Mouse (Mus musculus) liver, embryonic 14.5 days (tissue): ENCODE data around the gene Chek1. TPM values are rescaled to one million over a fixed set of nuclear protein-coding genes. Genes with fewer than 3 reads are reported as not detected.

Experiments
- ATAC-seq: fragments of 200-750 bp; cut with Nextera tagmentation; 2 replicates; pipeline ENCODE4 v1.8.0; 2017; ENCODE audit warnings: moderate number of reproducible peaks, mild to moderate bottlenecking, moderate library complexity; ENCODE audit not compliant: insufficient read depth
- DNase-seq, 3 experiments: peaks; one replicate each; pipeline ENCODE4 v3.0.0-alpha.2; 2012 to 2013; ENCODE audit warnings: low read depth in 3 of 3, low spot score in 3 of 3
- H3K27ac ChIP-seq: fragments of 300-500 bp; sonication (generic); 2 replicates; pipeline ENCODE4 v1.5.1; 2014; ENCODE audit warnings: moderate library complexity, mild to moderate bottlenecking, control low read depth, inconsistent platforms
- H3K27me3 ChIP-seq: fragments of 300-500 bp; sonication (generic); 2 replicates; pipeline ENCODE4 v1.6.1; 2014; ENCODE audit warnings: mild to moderate bottlenecking, low read length, moderate library complexity; ENCODE audit not compliant: control insufficient read depth, insufficient read depth
- H3K36me3 ChIP-seq: fragments of 300-500 bp; sonication (generic); replicated peaks from 2 replicates; pipeline ENCODE4 v1.6.1; 2014; ENCODE audit warnings: low read depth; ENCODE audit not compliant: control insufficient read depth, insufficient read depth
- H3K4me1 ChIP-seq, 2 experiments: fragments of 200-500 bp in 1 of 2; fragments of 300-500 bp in 1 of 2; sonication (generic) in 1 of 2; replicated peaks; 2 replicates each; pipeline ENCODE4 v1.6.1; 2012 to 2014; ENCODE audit warnings: antibody characterized with exemption in 1 of 2, inconsistent platforms in 1 of 2, low read length in 1 of 2; ENCODE audit not compliant: control insufficient read depth in 2 of 2, insufficient read depth in 2 of 2
- H3K4me2 ChIP-seq: fragments of 300-500 bp; sonication (generic); 2 replicates; pipeline ENCODE4 v1.6.1; 2014; ENCODE audit warnings: low read depth, mild to moderate bottlenecking, control low read depth, moderate library complexity
- H3K4me3 ChIP-seq, 2 experiments: fragments of 200-500 bp in 1 of 2; fragments of 300-500 bp in 1 of 2; sonication (generic) in 1 of 2; 2 replicates each; pipeline ENCODE4 v1.5.1; 2012 to 2014; ENCODE audit warnings: low read depth in 2 of 2, low read length in 2 of 2, mild to moderate bottlenecking in 2 of 2, control low read depth in 1 of 2, inconsistent platforms in 1 of 2, moderate library complexity in 1 of 2; ENCODE audit not compliant: insufficient read depth in 1 of 2
- H3K9ac ChIP-seq: fragments of 300-500 bp; sonication (generic); replicated peaks from 2 replicates; pipeline ENCODE4 v1.6.1; 2014; ENCODE audit warnings: mild to moderate bottlenecking, control low read depth, moderate library complexity
- H3K9me3 ChIP-seq: fragments of 300-500 bp; sonication (generic); 2 replicates; pipeline ENCODE4 v1.6.1; 2016; ENCODE audit warnings: low read length, mixed read lengths; ENCODE audit not compliant: control insufficient read depth
- CTCF ChIP-seq: IDR thresholded peaks from 2 replicates; pipeline ENCODE4 v1.5.1; 2016; ENCODE audit warnings: antibody characterized with exemption, low read depth, control low read depth
- EP300 ChIP-seq: IDR thresholded peaks from 2 replicates; pipeline ENCODE4 v1.6.1; 2016; ENCODE audit warnings: antibody characterized with exemption, low read depth
- WGBS: fragments of 180-500 bp; shearing (Covaris S2); extraction: QIAGEN DNeasy Blood & Tissue Kit; methylation state at CpG from one replicate; pipeline ENCODE4 v1.1.7; 2014; ENCODE audit not compliant: insufficient replicate concordance; 5-methylcytosine and 5-hydroxymethylcytosine counted together
- polyA plus RNA-seq, 2 experiments: library from polyadenylated mRNA; depleted of rRNA in 1 of 2; stranded (reverse) in 1 of 2; unstranded in 1 of 2; fragments of >200 nt; fragmentation: Nextera tagmentation in 1 of 2; extraction: Ambion mirVana in 1 of 2; gene quantifications; 2 replicates each; pipeline versions ENCODE4 v1.2.1 to v1.2.3; 2012 to 2014

Chek1 gene
- polyA plus RNA-seq, 2 experiments = 8.1 to 19.7 TPM

DNA sequence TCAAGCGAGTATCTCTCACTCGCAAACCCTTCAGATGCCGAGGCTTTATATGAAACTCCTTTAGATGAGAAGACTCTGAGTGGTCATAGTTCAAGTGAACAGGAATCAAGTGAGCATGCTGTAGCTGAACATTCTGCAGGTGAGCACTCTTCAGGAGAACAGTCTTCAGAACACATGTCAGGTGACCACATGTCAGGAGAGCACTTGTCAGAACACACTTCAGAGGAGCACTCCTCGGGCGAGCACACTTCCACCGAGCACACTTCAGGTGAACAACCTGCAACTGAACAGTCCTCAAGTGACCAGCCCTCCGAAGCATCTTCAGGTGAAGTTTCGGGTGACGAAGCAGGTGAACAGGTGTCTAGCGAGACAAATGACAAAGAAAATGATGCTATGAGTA lies 32.6 kb downstream of the Chek1 start:
- H3K27ac ChIP-seq = no peak overlapping the region
- DNase-seq (no peak), ATAC-seq (no peak)
- no peaks in the 10 kb centered on the region for H3K4me1 ChIP-seq
- no peaks in the 10 kb centered on the region for H3K27me3 ChIP-seq
- 82% methylated on average over 10 of the region's 10 CpGs for WGBS
- no peak overlapping the region for H3K4me3 ChIP-seq
- TF ChIP-seq CTCF (no peak), EP300 (no peak)
- no peak overlapping the region for H3K9ac ChIP-seq
- no peaks in the 10 kb centered on the region for H3K36me3 ChIP-seq
- H3K9me3 ChIP-seq = no peaks in the 10 kb centered on the region
- H3K4me2 ChIP-seq = no peak overlapping the region

DNA sequence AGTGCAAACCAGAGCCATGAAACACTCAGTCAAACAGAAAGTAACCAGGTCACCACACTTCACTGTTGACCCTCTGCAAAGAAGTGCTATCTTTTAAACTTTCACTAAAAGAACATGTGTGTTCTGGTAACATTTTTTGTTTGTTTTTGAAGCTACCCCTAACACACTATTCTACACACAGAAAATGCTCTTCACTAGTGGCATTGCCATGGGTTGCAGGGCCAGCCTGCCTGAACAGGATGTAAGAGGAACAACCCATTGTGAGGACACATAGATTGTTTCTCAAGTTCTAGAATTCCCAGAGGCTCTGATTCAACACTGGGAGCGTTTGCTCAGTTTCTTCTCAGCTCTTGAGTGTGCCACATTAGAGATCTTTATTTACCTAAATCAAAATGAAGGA lies 33.9 kb downstream of the Chek1 start, which contains the start of gene Acrv1:
TSS of gene Acrv1 (plus strand) at position 301 of the 400 bp plus-strand sequence.
- TF ChIP-seq EP300 (no peak), CTCF (no peak)
- H3K4me1 ChIP-seq = no peaks in the 10 kb centered on the region
- H3K27me3 ChIP-seq = no peaks in the 10 kb centered on the region
- ATAC-seq (no peak), DNase-seq (no peak)
- H3K9me3 ChIP-seq = no peaks in the 10 kb centered on the region
- no peak within 1 kb of the TSS for H3K4me2 ChIP-seq
- 39% methylated on average over 1 of the region's 1 CpGs for WGBS
- H3K4me3 ChIP-seq = no peak within 1 kb of the TSS
- H3K27ac ChIP-seq = no peak within 1 kb of the TSS
- no peaks in the 10 kb centered on the region for H3K36me3 ChIP-seq
- no peak within 1 kb of the TSS for H3K9ac ChIP-seq

DNA sequence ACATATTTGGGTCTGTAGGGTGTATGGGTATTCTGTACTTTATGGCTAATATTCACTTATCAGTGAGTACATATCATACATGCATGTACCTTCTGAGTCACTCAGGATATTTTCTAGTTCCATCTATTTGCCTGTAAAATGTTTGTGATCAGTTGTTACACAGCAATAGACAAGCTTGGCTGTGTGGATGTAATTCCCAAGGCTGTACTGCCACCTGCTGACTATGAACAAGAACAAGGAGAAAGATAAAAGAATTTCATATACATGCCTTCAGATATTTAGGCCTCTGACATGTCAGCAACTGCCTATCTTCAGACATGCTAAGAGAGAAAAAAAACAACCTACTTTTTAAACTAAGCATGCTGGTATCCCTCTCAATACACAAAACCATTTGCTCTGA lies 39.5 kb downstream of the Chek1 start:
- H3K4me1 ChIP-seq = no peaks in the 10 kb centered on the region
- H3K27me3 ChIP-seq = no peaks in the 10 kb centered on the region
- no peaks in the 10 kb centered on the region for H3K9me3 ChIP-seq
- H3K4me2 ChIP-seq = no peak overlapping the region
- no peak for DNase-seq
- no peak for ATAC-seq
- H3K4me3 ChIP-seq = no peak overlapping the region
- H3K9ac ChIP-seq = no peak overlapping the region
- TF ChIP-seq CTCF = no peak
- TF ChIP-seq EP300 = no peak
- H3K27ac ChIP-seq = no peak overlapping the region
- H3K36me3 ChIP-seq = no peaks in the 10 kb centered on the region

DNA sequence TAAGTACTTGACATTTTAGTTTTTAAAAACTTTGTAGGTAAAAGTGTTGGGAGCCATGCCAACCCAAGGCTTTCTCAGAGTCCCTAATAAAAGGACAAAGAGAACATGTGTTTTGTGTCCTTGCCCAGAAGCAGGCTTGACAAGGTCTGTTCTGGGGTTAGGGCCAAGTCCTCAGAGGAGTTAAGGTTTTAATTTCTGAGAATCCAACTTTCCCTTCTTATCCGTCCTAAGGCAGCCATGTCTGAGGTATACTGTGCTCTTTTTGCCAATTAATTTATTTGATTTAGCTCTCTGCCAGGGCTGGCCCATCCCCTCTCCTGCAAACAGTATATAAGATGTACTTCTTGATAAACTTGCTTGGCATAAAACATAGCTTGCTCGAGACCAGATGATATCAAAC lies 45.4 kb downstream of the Chek1 start:
- Histone ChIP-seq H3K4me3 (no peak overlapping the region), H3K27me3 (no peaks in the 10 kb centered on the region), H3K36me3 (no peaks in the 10 kb centered on the region), H3K27ac (no peak overlapping the region), H3K4me2 (no peak overlapping the region), H3K9ac (no peak overlapping the region), H3K4me1 (no peaks in the 10 kb centered on the region), H3K9me3 (no peaks in the 10 kb centered on the region)
- no peak for ATAC-seq
- no peak for DNase-seq
- TF ChIP-seq EP300 (no peak), CTCF (no peak)
- WGBS = 51% methylated on average over 2 of the region's 2 CpGs

Other genes starting within 250 kb of the Chek1 start
- not detected in 2 replicates for gene Gm5615, start 185.1 kb downstream of the Chek1 start, polyA plus RNA-seq (2012; rRNA removed)
- not detected in 2 replicates for gene Gm5615, start 185.1 kb downstream of the Chek1 start, polyA plus RNA-seq (2014; fragmentation: Nextera tagmentation; extraction: Ambion mirVana)
- not detected in 2 replicates for gene Gm17689, start 144.4 kb downstream of the Chek1 start, polyA plus RNA-seq (2012; rRNA removed)
- gene Gm17689, start 144.4 kb downstream of the Chek1 start, polyA plus RNA-seq (2014; fragmentation: Nextera tagmentation; extraction: Ambion mirVana) = not detected in 2 replicates
- not detected in 2 replicates for gene A630095E13Rik, start 83.7 kb downstream of the Chek1 start, polyA plus RNA-seq (2012; rRNA removed)
- gene A630095E13Rik, start 83.7 kb downstream of the Chek1 start, polyA plus RNA-seq (2014; fragmentation: Nextera tagmentation; extraction: Ambion mirVana) = not detected in 2 replicates
- not detected in 2 replicates for gene Acrv1, start 33.8 kb downstream of the Chek1 start, polyA plus RNA-seq (2012; rRNA removed)
- gene Acrv1, start 33.8 kb downstream of the Chek1 start, polyA plus RNA-seq (2014; fragmentation: Nextera tagmentation; extraction: Ambion mirVana) = not detected in 2 replicates
- gene Stt3a, start 40.6 kb upstream of the Chek1 start, polyA plus RNA-seq (2012; rRNA removed) = 49.3 and 73.7 TPM in 2 replicates
- gene Stt3a, start 40.6 kb upstream of the Chek1 start, polyA plus RNA-seq (2014; fragmentation: Nextera tagmentation; extraction: Ambion mirVana) = 142 and 144 TPM in 2 replicates
- gene Ei24, start 70.3 kb upstream of the Chek1 start, polyA plus RNA-seq (2012; rRNA removed) = 16.1 and 17.8 TPM in 2 replicates
- 12.4 and 12.8 TPM in 2 replicates for gene Ei24, start 70.3 kb upstream of the Chek1 start, polyA plus RNA-seq (2014; fragmentation: Nextera tagmentation; extraction: Ambion mirVana)
- 0.12 and 0.26 TPM in 2 replicates for gene Fez1, start 94.8 kb upstream of the Chek1 start, polyA plus RNA-seq (2012; rRNA removed)
- gene Fez1, start 94.8 kb upstream of the Chek1 start, polyA plus RNA-seq (2014; fragmentation: Nextera tagmentation; extraction: Ambion mirVana) = 0.28 TPM in 1 of 2 replicates, not detected in the other